Mouse (Mus musculus): Measurements from ENCODE around the gene Actr8. TPM values are rescaled to one million over a fixed set of nuclear protein-coding genes. Genes with fewer than 3 reads are reported as not detected.

Gene Actr8
- polyA plus RNA-seq, 1 experiment from 2014 or later, result 91.1 TPM

DNA sequence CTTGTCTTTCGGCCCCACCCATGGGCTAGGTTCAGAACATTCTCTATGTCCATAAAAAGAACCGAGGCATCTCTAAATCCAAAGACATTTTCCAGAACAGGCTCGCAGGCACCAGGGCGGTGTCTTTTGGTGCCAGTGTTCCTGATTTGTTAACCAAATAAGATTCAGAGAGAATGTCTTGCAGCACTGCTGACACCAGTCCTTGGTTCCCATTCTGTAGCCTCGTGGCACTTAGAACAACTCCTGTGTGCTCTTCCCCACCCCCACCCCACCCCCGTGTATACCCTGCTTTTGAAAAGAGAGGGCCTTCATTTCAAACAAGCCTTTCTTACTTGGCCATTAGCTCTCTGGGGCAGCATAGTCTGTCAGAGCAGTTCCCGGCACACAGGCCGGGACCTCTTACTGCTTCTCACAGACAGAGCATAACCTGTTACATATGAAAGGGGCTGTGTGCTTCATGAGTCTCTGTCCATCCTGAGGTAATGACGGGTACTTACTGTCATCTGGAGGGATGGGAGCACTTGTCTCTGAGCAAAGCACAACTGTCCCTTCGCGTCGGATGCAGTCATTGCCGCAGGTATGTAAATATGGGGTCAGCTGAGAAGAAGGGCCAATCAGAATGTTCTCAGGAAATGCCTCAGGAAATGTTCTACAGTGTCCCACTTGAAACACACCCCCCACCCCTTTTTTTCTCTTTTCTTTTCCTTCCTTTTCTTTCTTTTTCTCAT is 20.8 kb downstream of the Actr8 start:
- Histone ChIP-seq H3K36me3 (peaks cover 41% of the 10 kb centered on the region), H3K4me2 (no peak overlapping the region), H3K27ac (replicated peaks) (no peak overlapping the region), H3K4me1 (replicated peaks) (no peaks in the 10 kb centered on the region), H3K27me3 (no peaks in the 10 kb centered on the region), H3K9me3 (no peaks in the 10 kb centered on the region), H3K4me3 (no peak overlapping the region), H3K9ac (no peak overlapping the region)
- 73% methylated on average over 13 of the region's 13 CpGs for WGBS
- no peak for ATAC-seq (ENCODE audit: low read depth)

GRCm38 (mm10) chr14:29999475-29999811 is 21.3 kb downstream of the Actr8 start:
- no peaks in the 10 kb centered on the region for H3K9me3 ChIP-seq
- 93% methylated on average over 3 of the region's 3 CpGs for WGBS

DNA sequence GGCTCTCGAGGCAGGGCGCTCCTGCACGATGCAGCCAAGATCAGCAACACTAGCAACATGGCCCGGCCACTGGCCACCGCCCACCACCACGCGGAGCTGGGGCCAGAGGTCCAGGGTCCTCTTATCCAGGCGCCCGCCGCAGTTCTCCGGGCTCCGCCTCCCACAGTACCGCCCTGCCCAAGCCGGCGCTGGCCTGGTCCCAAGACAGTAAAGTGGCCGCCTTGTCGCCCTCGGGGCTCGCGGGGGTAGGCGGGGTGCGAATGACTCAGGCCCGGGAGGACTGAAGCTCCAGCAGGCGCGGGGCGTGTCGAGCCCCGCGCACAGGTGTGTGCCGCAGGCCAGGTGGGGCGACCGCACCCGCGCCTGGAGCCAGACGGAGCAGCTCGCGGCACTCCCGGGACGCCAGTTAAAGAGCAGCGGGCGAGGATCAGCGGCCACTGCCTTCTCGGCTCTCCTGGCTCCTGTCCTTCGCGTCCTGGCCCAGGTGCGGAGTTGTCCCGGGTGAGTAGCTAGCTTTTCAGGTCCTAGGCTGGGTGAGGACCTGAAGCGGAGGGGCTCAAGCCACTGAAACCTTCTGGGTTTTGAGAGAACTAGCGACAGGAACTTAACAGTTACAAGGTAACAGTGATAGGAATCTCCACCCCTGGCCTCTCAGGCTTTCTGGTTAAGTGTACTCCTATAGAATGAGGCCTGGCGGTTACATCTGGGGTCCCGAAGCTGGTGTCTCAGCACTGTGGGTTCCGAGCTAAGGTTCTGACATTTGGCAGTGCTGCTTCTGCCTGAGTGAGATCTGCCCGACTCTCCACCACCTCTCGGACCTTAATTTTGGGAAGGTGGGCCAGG is 30.8 kb downstream of the Actr8 start, which contains the start of the genes Il17rb and Chdh:
Il17rb (minus strand) TSS at position 164 of the 843 bp plus-strand sequence.
Chdh (plus strand) TSS at position 291 of the 843 bp plus-strand sequence.
- H3K9me3 ChIP-seq, result no peaks in the 10 kb centered on the region

More at GRCm38 (mm10) chr14:29999475-29999811, 21.3 kb downstream of the Actr8 start:
- H3K9ac ChIP-seq, result no peak overlapping the region
- H3K27me3 ChIP-seq, result no peaks in the 10 kb centered on the region
- H3K36me3 ChIP-seq, result peaks cover 36% of the 10 kb centered on the region
- no peak overlapping the region for H3K4me2 ChIP-seq
- no peak for ATAC-seq (ENCODE audit: low read depth)
- H3K4me3 ChIP-seq, result no peak overlapping the region
- H3K27ac ChIP-seq (replicated peaks), result no peak overlapping the region
- H3K4me1 ChIP-seq (replicated peaks), result no peaks in the 10 kb centered on the region

DNA sequence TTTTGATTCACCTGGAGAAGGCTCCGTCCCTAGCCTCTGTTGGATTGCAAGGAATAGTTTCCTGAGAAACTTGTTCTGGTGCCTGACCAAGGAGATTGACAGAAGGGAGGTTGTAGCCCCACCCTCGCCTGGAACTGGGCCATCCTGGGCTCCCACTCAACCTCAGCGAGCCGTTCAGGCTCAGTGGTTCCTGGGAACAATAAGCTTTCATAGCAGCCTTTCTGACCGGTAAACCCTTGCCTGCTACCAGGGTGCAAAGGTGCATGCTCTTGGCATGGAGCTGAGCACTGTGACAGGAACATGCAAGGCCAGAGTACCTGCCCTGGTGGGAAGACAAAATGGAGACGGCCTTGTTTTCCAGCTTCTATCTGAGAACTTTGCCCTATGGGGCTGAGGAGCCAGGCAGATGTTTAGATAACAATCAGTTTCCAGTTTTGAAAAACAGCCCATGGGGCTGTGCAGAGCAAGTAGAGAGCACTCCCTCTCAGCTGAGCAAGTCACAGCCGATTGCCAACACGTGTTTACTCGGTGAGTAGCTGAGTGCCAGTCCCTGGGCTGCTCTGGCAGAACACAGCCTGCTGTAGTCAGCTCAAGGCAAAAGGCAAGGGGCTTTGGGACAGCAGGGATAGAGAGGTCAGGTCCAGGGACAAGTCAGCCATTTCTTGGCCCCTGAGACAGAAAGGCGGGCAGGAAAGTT is 31.9 kb downstream of the Actr8 start:
- H3K9me3 ChIP-seq, result no peaks in the 10 kb centered on the region
- ATAC-seq (ENCODE audit: low read depth), result no peak
- 84% methylated on average over 10 of the region's 10 CpGs for WGBS

More for the DNA sequence above, 30.8 kb downstream of the Actr8 start, which contains the start of the genes Il17rb and Chdh:
- Histone ChIP-seq H3K4me2 (peak within 1 kb of the TSS; percentile 85), H3K4me1 (replicated peaks) (peaks cover 10% of the 10 kb centered on the region), H3K9ac (peak within 1 kb of the TSS; percentile 65), H3K36me3 (no peaks in the 10 kb centered on the region), H3K27ac (replicated peaks) (no peak within 1 kb of the TSS), H3K4me3 (peak within 1 kb of the TSS; percentile 45), H3K27me3 (peaks cover 35% of the 10 kb centered on the region)
- WGBS, result 9% methylated on average over 54 of the region's 54 CpGs
- ATAC-seq (ENCODE audit: low read depth), result peak; percentile 75

DNA sequence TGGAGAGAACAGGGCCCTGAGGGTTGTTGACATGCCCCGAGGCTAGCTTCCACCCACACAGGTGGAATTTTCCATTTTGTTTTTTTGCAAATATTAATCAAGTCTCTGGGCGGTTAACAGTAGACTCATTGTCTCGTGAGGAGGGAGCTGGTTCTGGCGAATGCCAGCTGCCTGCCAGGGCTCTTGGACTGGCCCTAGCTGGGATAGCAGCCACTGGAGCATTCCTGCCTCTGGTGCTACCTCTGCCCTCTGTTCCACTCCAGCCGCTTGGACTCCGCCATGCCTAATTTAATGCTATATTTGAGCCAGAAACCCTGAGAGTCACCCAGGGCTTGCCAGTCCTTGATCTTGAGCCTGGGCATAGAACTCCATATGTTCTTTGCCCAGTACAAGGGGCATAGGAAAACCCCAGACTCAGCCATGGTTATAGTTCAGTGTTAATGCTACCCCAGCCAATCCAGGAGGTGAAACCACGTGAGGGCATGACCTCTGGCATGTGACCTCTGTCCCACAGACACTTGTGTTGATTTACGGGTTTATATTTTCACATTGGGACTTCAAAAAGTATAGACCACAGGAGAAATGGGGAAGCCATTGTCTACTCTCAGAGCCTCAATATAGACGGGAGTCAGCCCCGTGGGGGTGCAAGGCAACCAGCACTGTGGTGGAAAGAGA is 33.9 kb downstream of the Actr8 start:
- H3K4me2 ChIP-seq, result no peak overlapping the region
- H3K27ac ChIP-seq (replicated peaks), result no peak overlapping the region
- no peak for ATAC-seq (ENCODE audit: low read depth)
- no peaks in the 10 kb centered on the region for H3K36me3 ChIP-seq
- H3K4me3 ChIP-seq, result no peak overlapping the region
- H3K9me3 ChIP-seq, result no peaks in the 10 kb centered on the region
- no peak overlapping the region for H3K9ac ChIP-seq
- H3K4me1 ChIP-seq (replicated peaks), result peaks cover 10% of the 10 kb centered on the region
- 79% methylated on average over 10 of the region's 10 CpGs for WGBS
- H3K27me3 ChIP-seq, result peaks cover 35% of the 10 kb centered on the region

More for the DNA sequence above, 31.9 kb downstream of the Actr8 start:
- H3K4me1 ChIP-seq (replicated peaks), result peaks cover 10% of the 10 kb centered on the region
- H3K36me3 ChIP-seq, result no peaks in the 10 kb centered on the region
- H3K27me3 ChIP-seq, result peaks cover 35% of the 10 kb centered on the region
- H3K4me3 ChIP-seq, result no peak overlapping the region
- H3K9ac ChIP-seq, result no peak overlapping the region
- H3K4me2 ChIP-seq, result no peak overlapping the region
- no peak overlapping the region for H3K27ac ChIP-seq (replicated peaks)

- Histone ChIP-seq H3K9me3 (no peaks in the 10 kb centered on the region), H3K27ac (replicated peaks) (no peak overlapping the region), H3K4me3 (no peak overlapping the region), H3K36me3 (no peaks in the 10 kb centered on the region), H3K4me2 (no peak overlapping the region), H3K4me1 (replicated peaks) (no peaks in the 10 kb centered on the region; the same call in 1 of the 2 replicates), H3K27me3 (peaks cover 15% of the 10 kb centered on the region), H3K9ac (no peak overlapping the region)
- WGBS, result 61% methylated on average over 10 of the region's 10 CpGs
- ATAC-seq (ENCODE audit: low read depth), result no peak
Observed at GRCm38 (mm10) chr14:30014487-30014886, 36.4 kb downstream of the Actr8 start.

DNA sequence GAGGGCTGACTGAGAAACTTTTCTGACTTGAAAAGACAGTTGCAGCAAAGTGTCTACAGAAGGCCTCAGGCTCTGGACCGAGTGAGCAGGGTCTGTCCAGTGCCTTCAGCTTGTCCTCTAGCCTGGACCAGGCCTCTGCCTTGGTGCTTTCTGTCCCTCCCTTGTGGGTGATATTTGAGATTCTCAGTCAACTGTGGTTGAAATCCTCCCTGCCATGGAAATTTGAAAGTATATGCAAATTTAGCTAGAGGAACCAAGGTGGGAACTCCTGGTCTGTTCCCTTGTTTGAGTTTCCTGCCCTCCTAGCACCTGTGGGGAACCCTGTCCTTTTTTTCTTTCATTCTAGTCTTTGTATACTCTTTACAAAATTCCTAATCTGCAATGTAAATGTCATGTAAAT is 36.9 kb downstream of the Actr8 start:
- 74% methylated on average over 1 of the region's 1 CpGs for WGBS
- Histone ChIP-seq H3K27me3 (peaks cover 10% of the 10 kb centered on the region), H3K9me3 (no peaks in the 10 kb centered on the region), H3K4me3 (no peak overlapping the region), H3K9ac (no peak overlapping the region), H3K4me2 (no peak overlapping the region), H3K36me3 (no peaks in the 10 kb centered on the region), H3K4me1 (replicated peaks) (no peaks in the 10 kb centered on the region; the same call in 1 of the 2 replicates), H3K27ac (replicated peaks) (no peak overlapping the region)
- ATAC-seq (ENCODE audit: low read depth), result no peak

DNA sequence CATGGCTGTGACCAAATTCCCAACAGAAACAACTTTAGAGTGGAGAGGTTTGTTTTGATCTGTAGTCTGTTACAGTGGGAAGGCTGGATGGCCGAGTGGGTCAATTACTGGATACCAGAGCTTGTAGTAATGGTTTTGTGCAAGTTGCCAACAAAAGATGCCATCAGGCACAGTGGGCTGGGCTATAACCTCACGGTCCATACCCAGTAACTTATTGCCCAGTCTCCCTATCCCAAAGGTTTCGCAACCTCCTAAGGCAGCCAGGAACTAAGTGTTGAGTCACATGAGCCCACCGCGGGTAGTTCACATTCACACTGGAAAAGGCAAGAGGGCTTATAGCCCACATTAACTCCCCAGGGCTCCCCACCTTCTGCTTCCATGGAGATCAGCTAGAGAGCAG is 38.5 kb downstream of the Actr8 start:
- no peak overlapping the region for H3K4me2 ChIP-seq
- H3K27ac ChIP-seq (replicated peaks), result no peak overlapping the region
- no peaks in the 10 kb centered on the region for H3K36me3 ChIP-seq
- no peak overlapping the region for H3K4me3 ChIP-seq
- no peak for ATAC-seq (ENCODE audit: low read depth)
- 89% methylated on average over 5 of the region's 5 CpGs for WGBS
- H3K9me3 ChIP-seq, result no peaks in the 10 kb centered on the region
- H3K27me3 ChIP-seq, result no peaks in the 10 kb centered on the region
- H3K9ac ChIP-seq, result no peak overlapping the region
- H3K4me1 ChIP-seq (replicated peaks), result no peaks in the 10 kb centered on the region; the same call in 1 of the 2 replicates

- no peak overlapping the region for H3K27ac ChIP-seq (replicated peaks)
- no peaks in the 10 kb centered on the region; the same call in 1 of the 2 replicates for H3K4me1 ChIP-seq (replicated peaks)
- H3K9ac ChIP-seq, result no peak overlapping the region
- no peak overlapping the region for H3K4me3 ChIP-seq
- ATAC-seq (ENCODE audit: low read depth), result no peak
- 93% methylated on average over 8 of the region's 8 CpGs for WGBS
- H3K4me2 ChIP-seq, result no peak overlapping the region
- H3K9me3 ChIP-seq, result no peaks in the 10 kb centered on the region
- H3K27me3 ChIP-seq, result no peaks in the 10 kb centered on the region
- H3K36me3 ChIP-seq, result no peaks in the 10 kb centered on the region
Observed at GRCm38 (mm10) chr14:30017794-30018462, 39.8 kb downstream of the Actr8 start.

GRCm38 (mm10) chr14:30018463-30018801 is 40.3 kb downstream of the Actr8 start:
- no peak overlapping the region for H3K4me2 ChIP-seq
- no peaks in the 10 kb centered on the region for H3K27me3 ChIP-seq
- WGBS, result 95% methylated on average over 4 of the region's 4 CpGs
- no peak overlapping the region for H3K9ac ChIP-seq
- no peak overlapping the region for H3K27ac ChIP-seq (replicated peaks)
- no peaks in the 10 kb centered on the region; the same call in 1 of the 2 replicates for H3K4me1 ChIP-seq (replicated peaks)
- no peaks in the 10 kb centered on the region for H3K9me3 ChIP-seq
- no peak overlapping the region for H3K4me3 ChIP-seq
- no peaks in the 10 kb centered on the region for H3K36me3 ChIP-seq
- no peak for ATAC-seq (ENCODE audit: low read depth)

DNA sequence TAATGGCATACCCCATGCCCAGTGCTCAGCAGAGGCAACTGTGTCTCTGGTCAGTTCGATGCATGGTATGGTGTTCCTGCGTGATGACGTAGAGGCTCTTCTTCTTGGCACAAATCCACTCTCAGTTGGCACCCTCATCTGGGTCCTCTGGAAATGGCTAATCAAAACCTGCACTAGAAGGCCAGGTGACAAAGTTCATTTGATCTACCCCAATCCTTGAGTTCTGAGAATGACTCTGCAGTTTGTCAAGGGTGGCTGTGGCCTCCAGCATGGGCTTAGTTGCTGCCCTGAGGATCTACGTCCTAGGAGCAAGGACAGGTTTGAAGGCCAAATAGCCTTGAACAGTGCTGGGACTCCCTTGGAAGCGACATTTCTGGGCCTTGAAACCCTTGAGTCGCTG is 40.7 kb downstream of the Actr8 start:
- Histone ChIP-seq H3K9me3 (no peaks in the 10 kb centered on the region), H3K27me3 (no peaks in the 10 kb centered on the region), H3K4me3 (no peak overlapping the region), H3K4me2 (no peak overlapping the region), H3K27ac (replicated peaks) (no peak overlapping the region), H3K36me3 (no peaks in the 10 kb centered on the region), H3K9ac (no peak overlapping the region), H3K4me1 (replicated peaks) (no peaks in the 10 kb centered on the region; the same call in 1 of the 2 replicates)
- 93% methylated on average over 6 of the region's 6 CpGs for WGBS
- ATAC-seq (ENCODE audit: low read depth), result no peak

All from neural tube, embryonic 13.5 days (tissue).